Mouse (Mus musculus): ENCODE measurements around the gene Mical3.
A peak's percentile ranks its signal among the peaks of the same experiment; 100 is the strongest.

The Mical3 gene

GRCm38 (mm10) chr6:120901776-120902645, 228.8 kb downstream of the Mical3 start:
- DNase-seq (ENCODE audit: low read depth), result no peak

- DNase-seq (ENCODE audit: low read depth), result peak; percentile 76
These were observed 232.5 kb downstream of the Mical3 start for GRCm38 (mm10) chr6:120898188-120898833.

DNA sequence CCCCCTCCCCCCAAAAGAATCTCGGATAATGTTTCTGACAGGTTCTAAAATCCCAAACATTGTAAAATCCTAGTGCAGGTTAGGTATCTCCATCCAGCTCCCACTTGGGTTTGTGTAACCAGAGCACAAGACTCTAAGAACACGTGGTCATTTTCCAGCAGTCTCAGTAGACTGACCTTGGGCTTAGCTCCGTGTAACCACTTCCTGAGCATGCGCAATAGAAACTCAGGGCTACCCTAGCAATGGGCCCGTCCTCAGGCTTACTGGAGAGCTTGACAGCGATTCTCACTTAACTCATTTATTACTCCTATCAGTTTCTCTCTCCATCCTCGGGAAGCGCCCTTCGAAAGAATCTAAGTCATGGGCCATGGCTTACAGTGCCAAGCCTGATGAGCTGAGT, 236.3 kb downstream of the Mical3 start:
- DNase-seq (ENCODE audit: low read depth), result no peak

DNA sequence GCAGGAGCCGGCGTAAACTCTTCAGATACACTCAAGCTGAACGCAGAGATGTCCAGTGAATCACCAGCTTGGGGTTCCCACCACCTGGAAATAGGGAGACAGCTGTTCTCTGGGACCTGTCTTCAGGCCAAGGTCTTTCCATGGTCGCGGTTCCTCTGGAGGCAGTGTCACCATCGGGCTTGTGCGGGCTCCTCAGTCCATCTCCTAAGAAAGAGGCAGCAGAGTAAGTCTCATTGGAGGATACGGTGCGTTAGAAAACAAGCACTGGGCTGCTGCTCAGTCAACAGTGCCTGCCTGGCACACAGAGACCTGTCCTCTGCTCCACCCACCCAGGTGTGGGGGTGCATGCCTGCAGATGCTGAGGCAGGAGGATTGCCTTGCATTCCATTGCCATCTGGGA, 236.7 kb downstream of the Mical3 start:
- no peak for DNase-seq (ENCODE audit: low read depth)

DNA sequence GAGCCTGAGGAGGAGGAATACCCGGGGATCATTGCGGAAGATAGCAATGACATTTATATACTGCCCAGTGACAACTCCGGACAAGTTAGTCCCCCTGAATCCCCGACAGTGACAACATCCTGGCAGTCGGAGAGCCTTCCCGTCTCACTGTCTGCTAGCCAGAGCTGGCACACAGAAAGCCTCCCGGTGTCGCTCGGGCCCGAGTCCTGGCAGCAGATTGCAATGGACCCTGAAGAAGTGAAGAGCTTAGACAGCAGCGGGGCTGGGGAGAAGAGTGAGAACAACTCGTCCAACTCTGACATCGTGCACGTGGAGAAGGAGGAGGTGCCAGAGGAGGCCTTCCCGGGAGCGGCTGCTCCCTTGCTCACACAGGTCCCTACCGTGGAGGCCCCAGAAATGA, 244.1 kb downstream of the Mical3 start:
- DNase-seq (ENCODE audit: low read depth), result no peak

DNA sequence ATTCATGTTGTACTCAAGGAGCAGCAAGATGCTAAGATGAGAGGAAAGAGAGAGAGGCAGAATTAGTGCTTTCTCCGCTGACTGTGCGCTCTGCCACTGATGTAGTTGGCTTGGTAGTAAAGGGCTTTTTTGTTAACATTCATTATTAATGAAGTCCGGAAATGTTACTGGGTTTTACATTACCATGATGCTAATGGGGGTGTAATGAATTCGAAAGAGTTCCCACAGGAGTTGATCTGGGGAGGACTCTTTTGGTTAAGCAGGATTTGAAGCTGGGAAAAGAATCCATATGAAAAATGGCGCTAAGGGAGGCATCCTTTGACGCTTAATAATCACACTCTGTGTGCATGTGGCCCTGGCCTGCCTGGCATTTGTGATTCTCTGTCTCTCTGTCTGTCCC, 246.4 kb downstream of the Mical3 start:
- DNase-seq (ENCODE audit: low read depth), result no peak

Measured in induced T-regulatory cell, adult 2 months (primary cell).